Mouse (Mus musculus) right cerebral cortex, postnatal 14 days (tissue): ENCODE results near the gene Klhl25.
"Not testable (repeated sequence)": the region's sequence is repeated elsewhere in the genome, so short reads cannot be mapped to it uniquely, and the experiment has no call there.

Source experiments
- DNase-seq: peaks from one replicate; pipeline ENCODE4 v3.0.0; 2022

Klhl25 gene

GRCm38 (mm10) chr7:75848115-75848775 lies at the start of gene Klhl25:
Gene Klhl25 (plus strand): TSS chr7:75848310.
- peak; percentile 93 for DNase-seq

GRCm38 (mm10) chr7:75800530-75800929 lies 47.6 kb upstream of the Klhl25 start:
- no peak for DNase-seq

- no peak for DNase-seq
These were observed 47.1 kb upstream of the Klhl25 start for GRCm38 (mm10) chr7:75801022-75801421.

GRCm38 (mm10) chr7:75801621-75802358 lies 46.3 kb upstream of the Klhl25 start:
- DNase-seq: no peak

- no peak for DNase-seq
These were observed 45.2 kb upstream of the Klhl25 start for GRCm38 (mm10) chr7:75802887-75803286.

- DNase-seq: no peak
These were observed 41.9 kb upstream of the Klhl25 start for GRCm38 (mm10) chr7:75806161-75806560.

GRCm38 (mm10) chr7:75806711-75807110 lies 41.4 kb upstream of the Klhl25 start:
- DNase-seq: no peak

GRCm38 (mm10) chr7:75807460-75808304 lies 40.4 kb upstream of the Klhl25 start:
- peak; percentile 25 for DNase-seq

GRCm38 (mm10) chr7:75820687-75821086 lies 27.4 kb upstream of the Klhl25 start:
- no peak for DNase-seq

- no peak for DNase-seq
These were observed 25.9 kb upstream of the Klhl25 start for GRCm38 (mm10) chr7:75822087-75822668.

- DNase-seq: no peak
These were observed 25.0 kb upstream of the Klhl25 start for GRCm38 (mm10) chr7:75823071-75823470.

GRCm38 (mm10) chr7:75826360-75827103 lies 21.6 kb upstream of the Klhl25 start:
- no peak for DNase-seq

GRCm38 (mm10) chr7:75827357-75827756 lies 20.8 kb upstream of the Klhl25 start:
- no peak for DNase-seq

GRCm38 (mm10) chr7:75827850-75828249 lies 20.3 kb upstream of the Klhl25 start:
- DNase-seq: peak; percentile 52

- no peak for DNase-seq
These were observed 19.6 kb upstream of the Klhl25 start for GRCm38 (mm10) chr7:75828536-75828935.

- no peak for DNase-seq
These were observed 17.7 kb upstream of the Klhl25 start for GRCm38 (mm10) chr7:75830251-75831060.

GRCm38 (mm10) chr7:75833960-75834359 lies 14.2 kb upstream of the Klhl25 start:
- not testable (repeated sequence) for DNase-seq

- not testable (repeated sequence) for DNase-seq
These were observed 13.0 kb upstream of the Klhl25 start for GRCm38 (mm10) chr7:75834932-75835631.

GRCm38 (mm10) chr7:75840071-75840470 lies 8.0 kb upstream of the Klhl25 start:
- no peak for DNase-seq

- no peak for DNase-seq
These were observed 5.8 kb upstream of the Klhl25 start for GRCm38 (mm10) chr7:75842306-75842705.

- no peak for DNase-seq
These were observed 2.2 kb upstream of the Klhl25 start for GRCm38 (mm10) chr7:75845936-75846335.
